8 mouse cellular contexts compared by ENCODE assay signal in the genomic region with DNA sequence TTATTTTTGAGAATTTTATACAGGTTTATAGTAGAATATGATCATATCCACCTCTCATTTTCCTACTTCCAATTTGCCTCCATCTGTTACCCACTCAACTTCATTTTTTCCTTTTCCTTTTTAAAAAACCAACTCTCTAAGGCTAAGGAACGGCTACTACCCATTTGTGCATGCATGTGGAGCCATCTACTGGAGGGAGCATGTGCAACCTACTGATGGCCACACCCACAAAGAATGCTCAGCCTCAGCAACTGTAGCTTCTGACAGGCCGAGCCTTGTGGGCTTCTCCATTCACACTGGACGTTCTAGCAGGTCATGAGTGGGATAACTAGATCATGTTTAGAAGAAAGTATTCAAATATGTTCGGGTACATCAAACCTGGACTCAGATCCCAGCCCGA.
A peak's percentile ranks its signal among the peaks of the same experiment; 100 is the strongest.
DNase-seq lines count a peak whose midpoint lies in the region; ATAC-seq and TF ChIP-seq lines count a peak whose summit lies in the region.

No protein-coding gene starts in this region.

- peak; percentile 75 for ATAC-seq in intestine, embryonic 16.5 days

- H3K4me1 ChIP-seq in intestine, embryonic 16.5 days (ENCODE audit: control insufficient read depth, insufficient read depth, low read length), result no peaks in the 10 kb centered on the region
- H3K4me1 ChIP-seq in liver, adult 2 months (ENCODE audit: control insufficient read depth, insufficient read depth, low read length), result no peaks in the 10 kb centered on the region

- H3K36me3 ChIP-seq in intestine, embryonic 16.5 days (ENCODE audit: control insufficient read depth, insufficient read depth, low read length), result no peaks in the 10 kb centered on the region
- H3K36me3 ChIP-seq in liver, adult 2 months (ENCODE audit: control insufficient read depth, insufficient read depth, low read length), result no peaks in the 10 kb centered on the region

- DNase-seq in urinary bladder, postnatal 14 days (ENCODE audit: low spot score), result peak; percentile 39
- DNase-seq in urinary bladder, postnatal 10 days (ENCODE audit: low spot score), result no peak
- DNase-seq in adrenal gland, adult 2 months, result peak; percentile 36
- DNase-seq in embryo, embryonic 9.5 days (ENCODE audit: extremely low spot score), result peak; percentile 17
- DNase-seq in liver, adult 2 months (ENCODE audit: extremely low read depth, low read depth, low spot score), result peak; percentile 27
- peak; percentile 65 for DNase-seq in naive thymus-derived CD4-positive, alpha-beta T cell, adult 2 months (ENCODE audit: low read depth)
- DNase-seq in thymus, postnatal 4 days, result peak; percentile 49

- H3K4me3 ChIP-seq in intestine, embryonic 16.5 days (ENCODE audit: low read length), result no peak overlapping the region
- H3K4me3 ChIP-seq in liver, adult 2 months (ENCODE audit: insufficient read depth, low read depth, low read length), result no peak overlapping the region

- H3K27me3 ChIP-seq in intestine, embryonic 16.5 days (replicated peaks; ENCODE audit: control insufficient read depth, insufficient read depth, low read length), result no peaks in the 10 kb centered on the region
- no peaks in the 10 kb centered on the region for H3K27me3 ChIP-seq in liver, adult 2 months (ENCODE audit: control insufficient read depth, insufficient read depth, low read length)

- no peak overlapping the region for H3K27ac ChIP-seq in intestine, embryonic 16.5 days (ENCODE audit: low read length)
- H3K27ac ChIP-seq in liver, adult 2 months (replicated peaks; ENCODE audit: insufficient read depth, low read depth, low read length), result no peak overlapping the region

- TF ChIP-seq CTCF in liver, adult 2 months (IDR thresholded peaks at IDR 0.05; ENCODE audit: low read depth, low read length), result peak; percentile 61

- 35% methylated on average over 5 of the region's 5 CpGs for WGBS in intestine, embryonic 16.5 days
- WGBS in liver, adult 2 months, result 19% methylated on average over 5 of the region's 5 CpGs

- no peaks in the 10 kb centered on the region for H3K9me3 ChIP-seq in intestine, embryonic 16.5 days (ENCODE audit: control insufficient read depth, low read length)

- H3K79me2 ChIP-seq in liver, adult 2 months (ENCODE audit: control insufficient read depth, insufficient read depth, low read length), result no peaks in the 10 kb centered on the region

- no peak for TF ChIP-seq POLR2A in liver, adult 2 months (IDR thresholded peaks at IDR 0.05; ENCODE audit: extremely low read depth, insufficient read depth, low read length)

- H3K9ac ChIP-seq in intestine, embryonic 16.5 days (ENCODE audit: low read depth, low read length), result no peak overlapping the region
- no peak overlapping the region for H3K9ac ChIP-seq in liver, adult 2 months (ENCODE audit: low read depth, low read length)

- H3K4me2 ChIP-seq in intestine, embryonic 16.5 days (ENCODE audit: low read depth, low read length), result no peak overlapping the region
